Mouse (Mus musculus): Measurements from ENCODE around the gene Cdk16. TPM values are rescaled to one million over a fixed set of nuclear protein-coding genes. Genes with fewer than 3 reads are reported as not detected.

Gene Cdk16
- polyA plus RNA-seq (2016; fragmentation: Nextera tagmentation; extraction: Ambion mirVana): 125 and 142 TPM in 2 replicates

GRCm38 (mm10) chrX:20687519-20688067, at the start of gene Cdk16:
Cdk16 (plus strand) TSS chrX:20687954.
- H3K27ac ChIP-seq: peak within 1 kb of the TSS; percentile 97
- peak within 1 kb of the TSS; percentile 81 for H3K9ac ChIP-seq (replicated peaks)
- H3K4me2 ChIP-seq: peak within 1 kb of the TSS; percentile 63
- H3K27me3 ChIP-seq: no peaks in the 10 kb centered on the region
- 0 out of 2 replicates have a peak, but pooled peaks cover 10% of the 10 kb centered on the region for H3K4me1 ChIP-seq (replicated peaks)
- peak; percentile 93 for ATAC-seq (ENCODE audit: insufficient number of reproducible peaks, insufficient read depth, low FRiP score, low TSS enrichment, low read depth)
- H3K9me3 ChIP-seq: no peaks in the 10 kb centered on the region
- H3K4me3 ChIP-seq (replicated peaks): peak within 1 kb of the TSS; percentile 61
- H3K36me3 ChIP-seq: peaks cover 13% of the 10 kb centered on the region
- 17% methylated on average over 16 of the region's 16 CpGs for WGBS

- no peak for ATAC-seq (ENCODE audit: insufficient number of reproducible peaks, insufficient read depth, low FRiP score, low TSS enrichment, low read depth)
- Histone ChIP-seq H3K4me2 (no peak overlapping the region), H3K9me3 (no peaks in the 10 kb centered on the region), H3K27ac (no peak overlapping the region), H3K4me1 (replicated peaks) (no peaks in the 10 kb centered on the region), H3K27me3 (no peaks in the 10 kb centered on the region), H3K9ac (replicated peaks) (no peak overlapping the region), H3K4me3 (replicated peaks) (no peak overlapping the region), H3K36me3 (peaks cover 76% of the 10 kb centered on the region)
- WGBS: 96% methylated on average over 2 of the region's 2 CpGs
These were observed 49.6 kb upstream of the Cdk16 start for GRCm38 (mm10) chrX:20638141-20638540.

GRCm38 (mm10) chrX:20644780-20645179, 43.0 kb upstream of the Cdk16 start:
- 95% methylated on average over 5 of the region's 5 CpGs for WGBS
- Histone ChIP-seq H3K9ac (replicated peaks) (no peak overlapping the region), H3K36me3 (peaks cover 78% of the 10 kb centered on the region), H3K4me3 (replicated peaks) (no peak overlapping the region), H3K27ac (no peak overlapping the region), H3K9me3 (no peaks in the 10 kb centered on the region), H3K4me1 (replicated peaks) (no peaks in the 10 kb centered on the region), H3K27me3 (no peaks in the 10 kb centered on the region), H3K4me2 (no peak overlapping the region)
- no peak for ATAC-seq (ENCODE audit: insufficient number of reproducible peaks, insufficient read depth, low FRiP score, low TSS enrichment, low read depth)

DNA sequence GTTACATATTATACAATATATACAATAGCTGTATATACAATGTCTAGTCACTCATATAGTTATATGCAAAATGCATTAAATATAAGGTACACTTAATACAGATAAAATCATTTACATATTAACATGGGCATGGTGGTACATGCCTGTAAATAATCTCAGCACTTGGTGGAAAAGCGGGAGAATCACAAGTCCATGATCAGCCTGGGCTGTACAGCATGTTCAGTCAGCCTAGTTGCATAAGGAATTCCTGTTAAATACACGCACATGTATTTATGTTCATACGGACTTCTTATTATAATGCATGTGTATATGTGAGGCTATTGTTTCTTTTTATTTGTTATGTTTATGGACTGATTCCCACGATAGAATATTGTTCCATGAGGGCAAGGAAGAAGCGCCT, 30.2 kb upstream of the Cdk16 start:
- Histone ChIP-seq H3K4me3 (replicated peaks) (peak overlapping the region; percentile 49; the same call in 1 of the 2 replicates), H3K4me2 (peak overlapping the region; percentile 69), H3K27me3 (no peaks in the 10 kb centered on the region), H3K9ac (replicated peaks) (no peak overlapping the region), H3K27ac (no peak overlapping the region), H3K36me3 (no peaks in the 10 kb centered on the region), H3K4me1 (replicated peaks) (no peaks in the 10 kb centered on the region), H3K9me3 (no peaks in the 10 kb centered on the region)
- ATAC-seq (ENCODE audit: insufficient number of reproducible peaks, insufficient read depth, low FRiP score, low TSS enrichment, low read depth): 0 out of 2 replicates have a peak, but pooled peaks have one; percentile 4
- WGBS: 27% methylated on average over 5 of the region's 5 CpGs

GRCm38 (mm10) chrX:20658026-20658652, 29.6 kb upstream of the Cdk16 start, which contains the start of gene Uba1:
Uba1 (plus strand) TSS chrX:20658326.
- no peaks in the 10 kb centered on the region for H3K4me1 ChIP-seq (replicated peaks)
- H3K4me3 ChIP-seq (replicated peaks): peak within 1 kb of the TSS; percentile 49
- peak within 1 kb of the TSS; percentile 51; the same call in 1 of the 2 replicates for H3K9ac ChIP-seq (replicated peaks)
- WGBS: 13% methylated on average over 27 of the region's 27 CpGs
- no peaks in the 10 kb centered on the region for H3K9me3 ChIP-seq
- peak within 1 kb of the TSS; percentile 69 for H3K4me2 ChIP-seq
- H3K27me3 ChIP-seq: no peaks in the 10 kb centered on the region
- H3K36me3 ChIP-seq: no peaks in the 10 kb centered on the region
- peak; percentile 88 for ATAC-seq (ENCODE audit: insufficient number of reproducible peaks, insufficient read depth, low FRiP score, low TSS enrichment, low read depth)
- peak within 1 kb of the TSS; percentile 29; the same call in 1 of the 2 replicates for H3K27ac ChIP-seq

GRCm38 (mm10) chrX:20658891-20659406, 28.8 kb upstream of the Cdk16 start:
- WGBS: 16% methylated on average over 24 of the region's 24 CpGs
- H3K9me3 ChIP-seq: no peaks in the 10 kb centered on the region
- no peaks in the 10 kb centered on the region for H3K36me3 ChIP-seq
- H3K4me2 ChIP-seq: peak overlapping the region; percentile 69
- peak overlapping the region; percentile 49 for H3K4me3 ChIP-seq (replicated peaks)
- 0 out of 2 replicates have a peak, but pooled peaks cover 3% of the 10 kb centered on the region for H3K4me1 ChIP-seq (replicated peaks)
- H3K27me3 ChIP-seq: no peaks in the 10 kb centered on the region
- peak overlapping the region; percentile 51; the same call in 1 of the 2 replicates for H3K9ac ChIP-seq (replicated peaks)
- H3K27ac ChIP-seq: peak overlapping the region; percentile 29; the same call in 1 of the 2 replicates
- no peak for ATAC-seq (ENCODE audit: insufficient number of reproducible peaks, insufficient read depth, low FRiP score, low TSS enrichment, low read depth)

DNA sequence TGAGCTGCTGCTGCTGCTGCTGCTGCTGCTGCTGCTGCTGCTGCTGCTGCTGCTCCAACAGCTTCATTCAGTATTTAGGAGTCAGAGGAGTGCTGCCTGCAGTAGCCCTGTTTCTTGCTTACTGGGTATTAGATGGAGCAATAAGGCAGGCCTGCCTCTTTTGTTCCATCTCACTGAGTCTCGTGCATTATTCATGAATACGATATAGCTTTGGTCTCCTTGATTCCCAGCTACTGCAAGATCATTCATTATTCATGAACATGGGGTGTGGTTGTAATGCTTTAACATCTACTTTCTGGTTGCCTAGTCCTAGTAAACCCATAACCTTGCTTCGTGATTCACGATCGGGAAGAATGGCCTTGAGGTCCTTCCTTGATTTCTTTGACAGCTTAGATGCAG, 25.4 kb upstream of the Cdk16 start:
- ATAC-seq (ENCODE audit: insufficient number of reproducible peaks, insufficient read depth, low FRiP score, low TSS enrichment, low read depth): no peak
- Histone ChIP-seq H3K4me2 (no peak overlapping the region), H3K4me1 (replicated peaks) (0 out of 2 replicates have a peak, but pooled peaks cover 4% of the 10 kb centered on the region), H3K9me3 (no peaks in the 10 kb centered on the region), H3K27ac (no peak overlapping the region), H3K27me3 (no peaks in the 10 kb centered on the region), H3K9ac (replicated peaks) (no peak overlapping the region), H3K4me3 (replicated peaks) (no peak overlapping the region), H3K36me3 (peaks cover 16% of the 10 kb centered on the region; the same call in 1 of the 2 replicates)
- 32% methylated on average over 5 of the region's 5 CpGs for WGBS

- 0 out of 2 replicates have a peak, but pooled peaks cover 4% of the 10 kb centered on the region for H3K4me1 ChIP-seq (replicated peaks)
- H3K4me3 ChIP-seq (replicated peaks): peak overlapping the region; percentile 57
- WGBS: 16% methylated on average over 28 of the region's 28 CpGs
- no peaks in the 10 kb centered on the region for H3K27me3 ChIP-seq
- H3K9me3 ChIP-seq: no peaks in the 10 kb centered on the region
- peaks cover 17% of the 10 kb centered on the region; the same call in 1 of the 2 replicates for H3K36me3 ChIP-seq
- peak overlapping the region; percentile 59; the same call in 1 of the 2 replicates for H3K27ac ChIP-seq
- peak overlapping the region; percentile 66 for H3K9ac ChIP-seq (replicated peaks)
- peak overlapping the region; percentile 65 for H3K4me2 ChIP-seq
- peak; percentile 90 for ATAC-seq (ENCODE audit: insufficient number of reproducible peaks, insufficient read depth, low FRiP score, low TSS enrichment, low read depth)
These were observed 24.9 kb upstream of the Cdk16 start for GRCm38 (mm10) chrX:20662716-20663443.

DNA sequence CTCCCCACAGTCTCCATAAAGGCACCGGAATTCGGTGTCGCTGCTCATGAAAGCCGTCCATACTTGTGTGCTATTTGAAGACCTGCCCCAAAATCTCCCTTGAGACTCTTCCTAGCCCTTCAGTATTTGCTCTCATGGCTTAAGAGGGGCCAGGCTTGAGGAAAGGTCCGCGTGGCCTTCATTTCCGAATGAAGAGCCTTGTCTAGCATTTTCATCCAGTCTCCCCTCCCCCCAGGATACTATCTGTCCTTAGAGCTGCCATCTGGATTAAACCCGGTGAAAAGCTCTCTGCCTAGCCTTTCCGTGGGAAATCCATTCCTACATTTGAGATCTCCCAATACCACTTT, 24.3 kb upstream of the Cdk16 start:
- H3K36me3 ChIP-seq: peaks cover 23% of the 10 kb centered on the region; the same call in 1 of the 2 replicates
- H3K9me3 ChIP-seq: no peaks in the 10 kb centered on the region
- H3K4me3 ChIP-seq (replicated peaks): peak overlapping the region; percentile 57
- no peak for ATAC-seq (ENCODE audit: insufficient number of reproducible peaks, insufficient read depth, low FRiP score, low TSS enrichment, low read depth)
- 0 out of 2 replicates have a peak, but pooled peaks cover 4% of the 10 kb centered on the region for H3K4me1 ChIP-seq (replicated peaks)
- WGBS: 18% methylated on average over 9 of the region's 9 CpGs
- peak overlapping the region; percentile 66 for H3K9ac ChIP-seq (replicated peaks)
- no peak overlapping the region for H3K27ac ChIP-seq
- peak overlapping the region; percentile 65 for H3K4me2 ChIP-seq
- H3K27me3 ChIP-seq: no peaks in the 10 kb centered on the region

DNA sequence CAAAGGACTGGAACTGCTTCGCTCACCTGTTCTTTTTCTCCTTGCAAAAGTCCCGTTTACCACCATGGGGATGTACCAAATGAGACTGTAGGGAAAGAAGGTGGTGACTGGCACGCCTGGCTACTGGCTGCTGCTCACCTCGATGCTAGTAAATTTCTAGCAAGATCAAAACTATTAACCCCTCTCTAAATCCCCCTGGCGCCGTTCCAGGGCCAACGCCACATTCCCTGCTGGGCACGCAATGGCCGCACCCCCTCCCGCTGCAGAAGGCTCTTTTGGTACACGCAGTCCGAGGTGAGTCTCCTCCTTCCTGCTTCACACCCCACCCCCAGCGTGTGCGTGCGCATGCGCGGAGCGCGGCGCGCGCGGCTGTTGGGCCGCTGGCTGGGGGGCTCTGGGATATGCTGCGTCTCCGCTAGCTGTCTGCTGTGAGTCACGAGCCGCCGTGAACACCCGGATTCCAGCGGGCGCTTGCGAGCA, 354 bp downstream of the Cdk16 start:
- 15% methylated on average over 33 of the region's 33 CpGs for WGBS
- Histone ChIP-seq H3K9me3 (no peaks in the 10 kb centered on the region), H3K27ac (peak overlapping the region; percentile 97), H3K9ac (replicated peaks) (peak overlapping the region; percentile 81), H3K36me3 (peaks cover 13% of the 10 kb centered on the region), H3K4me2 (peak overlapping the region; percentile 63), H3K27me3 (no peaks in the 10 kb centered on the region), H3K4me1 (replicated peaks) (0 out of 2 replicates have a peak, but pooled peaks cover 10% of the 10 kb centered on the region), H3K4me3 (replicated peaks) (peak overlapping the region; percentile 61)
- ATAC-seq (ENCODE audit: insufficient number of reproducible peaks, insufficient read depth, low FRiP score, low TSS enrichment, low read depth): peak; percentile 89
